Mouse (Mus musculus): ENCODE measurements around the gene Npy1r. TPM values are rescaled to one million over a fixed set of nuclear protein-coding genes. Genes with fewer than 3 reads are reported as not detected.

Npy1r gene
- polyA plus RNA-seq, 1 experiment from 2014 or later: 0.73 TPM

DNA sequence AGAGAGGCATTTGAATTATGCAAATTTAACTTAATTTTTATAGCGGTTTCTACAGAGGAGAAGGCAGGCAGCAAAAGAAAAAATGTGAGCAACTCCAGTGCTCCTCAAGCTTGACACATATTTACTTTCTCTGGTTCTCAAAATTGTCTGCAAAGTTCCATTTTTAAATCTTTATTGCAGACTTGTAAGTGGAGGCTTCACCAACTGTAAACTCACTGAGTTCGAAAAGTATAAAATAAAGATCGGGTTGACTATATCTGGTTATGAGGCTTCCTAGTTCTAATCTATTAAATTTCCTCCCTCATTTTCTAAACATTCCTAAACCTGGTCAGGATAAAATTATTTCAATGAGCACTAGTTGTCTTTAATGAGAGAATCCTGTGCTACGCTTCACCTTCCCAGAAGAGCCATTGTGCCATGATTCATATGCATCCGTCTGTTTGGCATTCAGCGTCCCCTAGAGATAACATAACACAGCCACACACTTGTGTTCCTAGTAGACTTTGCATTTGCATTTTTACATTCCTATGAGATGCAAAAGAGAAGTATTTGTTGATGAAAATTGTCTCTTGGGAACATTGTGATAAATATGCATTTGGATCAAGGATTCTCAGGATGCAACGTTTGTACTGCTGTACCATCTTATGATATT lies 17.5 kb downstream of the Npy1r start:
- Histone ChIP-seq H3K27me3 (ENCODE audit: control insufficient read depth, insufficient read depth, low read length) (no peaks in the 10 kb centered on the region), H3K4me1 (replicated peaks; ENCODE audit: control insufficient read depth, insufficient read depth, low read length) (no peaks in the 10 kb centered on the region), H3K4me3 (ENCODE audit: low read depth, low read length) (no peak overlapping the region), H3K36me3 (ENCODE audit: control insufficient read depth, insufficient read depth, low read length) (no peaks in the 10 kb centered on the region), H3K9me3 (ENCODE audit: control insufficient read depth, low read length) (no peaks in the 10 kb centered on the region), H3K4me2 (ENCODE audit: low read depth, low read length, severe bottlenecking) (no peak overlapping the region), H3K27ac (ENCODE audit: low read depth, low read length) (no peak overlapping the region), H3K9ac (ENCODE audit: low read length) (no peak overlapping the region)
- no peak for ATAC-seq (replicated peaks; ENCODE audit: low FRiP score)
- no peak for DNase-seq (ENCODE audit: low spot score)
- WGBS: 90% methylated on average over 7 of the region's 7 CpGs

GRCm38 (mm10) chr8:66722835-66723234 lies 25.8 kb downstream of the Npy1r start:
- no peak for ATAC-seq (replicated peaks; ENCODE audit: low FRiP score)
- Histone ChIP-seq H3K9me3 (ENCODE audit: control insufficient read depth, low read length) (no peaks in the 10 kb centered on the region), H3K4me1 (replicated peaks; ENCODE audit: control insufficient read depth, insufficient read depth, low read length) (no peaks in the 10 kb centered on the region), H3K27me3 (ENCODE audit: control insufficient read depth, insufficient read depth, low read length) (no peaks in the 10 kb centered on the region), H3K9ac (ENCODE audit: low read length) (no peak overlapping the region), H3K4me2 (ENCODE audit: low read depth, low read length, severe bottlenecking) (no peak overlapping the region), H3K27ac (ENCODE audit: low read depth, low read length) (no peak overlapping the region), H3K4me3 (ENCODE audit: low read depth, low read length) (no peak overlapping the region), H3K36me3 (ENCODE audit: control insufficient read depth, insufficient read depth, low read length) (no peaks in the 10 kb centered on the region)
- WGBS: 95% methylated on average over 2 of the region's 2 CpGs
- DNase-seq (ENCODE audit: low spot score): no peak

GRCm38 (mm10) chr8:66729446-66729845 lies 32.5 kb downstream of the Npy1r start:
- Histone ChIP-seq H3K9me3 (ENCODE audit: control insufficient read depth, low read length) (no peaks in the 10 kb centered on the region), H3K4me2 (ENCODE audit: low read depth, low read length, severe bottlenecking) (no peak overlapping the region), H3K27me3 (ENCODE audit: control insufficient read depth, insufficient read depth, low read length) (no peaks in the 10 kb centered on the region), H3K27ac (ENCODE audit: low read depth, low read length) (no peak overlapping the region), H3K4me1 (replicated peaks; ENCODE audit: control insufficient read depth, insufficient read depth, low read length) (no peaks in the 10 kb centered on the region), H3K4me3 (ENCODE audit: low read depth, low read length) (no peak overlapping the region), H3K9ac (ENCODE audit: low read length) (no peak overlapping the region), H3K36me3 (ENCODE audit: control insufficient read depth, insufficient read depth, low read length) (no peaks in the 10 kb centered on the region)
- ATAC-seq (replicated peaks; ENCODE audit: low FRiP score) (peak; percentile 47; the same call in 1 of the 2 replicates), DNase-seq (ENCODE audit: low spot score) (no peak)
- WGBS: 4% methylated on average over 7 of the region's 7 CpGs

GRCm38 (mm10) chr8:66731957-66732356 lies 35.0 kb downstream of the Npy1r start:
- DNase-seq (ENCODE audit: low spot score) (no peak), ATAC-seq (replicated peaks; ENCODE audit: low FRiP score) (no peak)
- Histone ChIP-seq H3K4me1 (replicated peaks; ENCODE audit: control insufficient read depth, insufficient read depth, low read length) (no peaks in the 10 kb centered on the region), H3K27me3 (ENCODE audit: control insufficient read depth, insufficient read depth, low read length) (no peaks in the 10 kb centered on the region), H3K4me2 (ENCODE audit: low read depth, low read length, severe bottlenecking) (no peak overlapping the region), H3K9ac (ENCODE audit: low read length) (no peak overlapping the region), H3K27ac (ENCODE audit: low read depth, low read length) (no peak overlapping the region), H3K36me3 (ENCODE audit: control insufficient read depth, insufficient read depth, low read length) (no peaks in the 10 kb centered on the region), H3K9me3 (ENCODE audit: control insufficient read depth, low read length) (no peaks in the 10 kb centered on the region), H3K4me3 (ENCODE audit: low read depth, low read length) (no peak overlapping the region)
- 47% methylated on average over 5 of the region's 5 CpGs for WGBS

GRCm38 (mm10) chr8:66742359-66742758 lies 45.4 kb downstream of the Npy1r start:
- H3K4me2 ChIP-seq (ENCODE audit: low read depth, low read length, severe bottlenecking): no peak overlapping the region
- WGBS: 56% methylated on average over 1 of the region's 1 CpGs
- no peak for DNase-seq (ENCODE audit: low spot score)
- H3K4me3 ChIP-seq (ENCODE audit: low read depth, low read length): no peak overlapping the region
- no peaks in the 10 kb centered on the region for H3K4me1 ChIP-seq (replicated peaks; ENCODE audit: control insufficient read depth, insufficient read depth, low read length)
- H3K36me3 ChIP-seq (ENCODE audit: control insufficient read depth, insufficient read depth, low read length): no peaks in the 10 kb centered on the region
- H3K9me3 ChIP-seq (ENCODE audit: control insufficient read depth, low read length): no peaks in the 10 kb centered on the region
- ATAC-seq (replicated peaks; ENCODE audit: low FRiP score): no peak
- H3K9ac ChIP-seq (ENCODE audit: low read length): no peak overlapping the region
- H3K27ac ChIP-seq (ENCODE audit: low read depth, low read length): no peak overlapping the region
- no peaks in the 10 kb centered on the region for H3K27me3 ChIP-seq (ENCODE audit: control insufficient read depth, insufficient read depth, low read length)

DNA sequence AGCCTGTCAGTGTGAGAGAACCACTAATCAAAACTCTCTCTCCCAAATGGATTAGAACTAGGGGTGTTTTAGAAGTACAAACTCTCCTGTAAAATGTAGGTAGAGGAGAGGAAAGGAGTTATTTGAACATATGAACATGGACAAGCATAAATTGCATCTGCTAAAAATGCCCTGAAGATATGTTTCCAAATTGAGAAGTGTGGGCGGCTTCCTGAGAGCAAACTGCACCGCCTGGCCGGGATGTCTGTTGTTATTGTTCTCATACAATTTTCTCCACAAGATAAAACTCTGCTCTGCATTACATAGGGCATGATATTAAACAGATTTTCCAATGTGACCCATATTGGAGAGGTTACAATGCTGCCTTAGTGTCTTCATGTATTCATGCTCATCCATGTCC lies 48.6 kb downstream of the Npy1r start:
- H3K27me3 ChIP-seq (ENCODE audit: control insufficient read depth, insufficient read depth, low read length): no peaks in the 10 kb centered on the region
- no peak overlapping the region for H3K9ac ChIP-seq (ENCODE audit: low read length)
- no peaks in the 10 kb centered on the region for H3K9me3 ChIP-seq (ENCODE audit: control insufficient read depth, low read length)
- no peaks in the 10 kb centered on the region for H3K4me1 ChIP-seq (replicated peaks; ENCODE audit: control insufficient read depth, insufficient read depth, low read length)
- DNase-seq (ENCODE audit: low spot score): no peak
- no peaks in the 10 kb centered on the region for H3K36me3 ChIP-seq (ENCODE audit: control insufficient read depth, insufficient read depth, low read length)
- no peak overlapping the region for H3K4me2 ChIP-seq (ENCODE audit: low read depth, low read length, severe bottlenecking)
- H3K4me3 ChIP-seq (ENCODE audit: low read depth, low read length): no peak overlapping the region
- no peak for ATAC-seq (replicated peaks; ENCODE audit: low FRiP score)
- no peak overlapping the region for H3K27ac ChIP-seq (ENCODE audit: low read depth, low read length)
- 87% methylated on average over 3 of the region's 3 CpGs for WGBS

- no peaks in the 10 kb centered on the region for H3K9me3 ChIP-seq (ENCODE audit: control insufficient read depth, low read length)
- 78% methylated on average over 2 of the region's 2 CpGs for WGBS
- no peaks in the 10 kb centered on the region for H3K36me3 ChIP-seq (ENCODE audit: control insufficient read depth, insufficient read depth, low read length)
- H3K9ac ChIP-seq (ENCODE audit: low read length): no peak overlapping the region
- H3K4me1 ChIP-seq (replicated peaks; ENCODE audit: control insufficient read depth, insufficient read depth, low read length): no peaks in the 10 kb centered on the region
- DNase-seq (ENCODE audit: low spot score): no peak
- H3K4me2 ChIP-seq (ENCODE audit: low read depth, low read length, severe bottlenecking): no peak overlapping the region
- H3K4me3 ChIP-seq (ENCODE audit: low read depth, low read length): no peak overlapping the region
- H3K27ac ChIP-seq (ENCODE audit: low read depth, low read length): no peak overlapping the region
- no peaks in the 10 kb centered on the region for H3K27me3 ChIP-seq (ENCODE audit: control insufficient read depth, insufficient read depth, low read length)
- ATAC-seq (replicated peaks; ENCODE audit: low FRiP score): no peak
Measured at GRCm38 (mm10) chr8:66751621-66752020, 54.6 kb downstream of the Npy1r start.

- H3K36me3 ChIP-seq (ENCODE audit: control insufficient read depth, insufficient read depth, low read length): no peaks in the 10 kb centered on the region
- no peak overlapping the region for H3K4me3 ChIP-seq (ENCODE audit: low read depth, low read length)
- ATAC-seq (replicated peaks; ENCODE audit: low FRiP score) (no peak), DNase-seq (ENCODE audit: low spot score) (no peak)
- H3K27me3 ChIP-seq (ENCODE audit: control insufficient read depth, insufficient read depth, low read length): no peaks in the 10 kb centered on the region
- H3K4me2 ChIP-seq (ENCODE audit: low read depth, low read length, severe bottlenecking): no peak overlapping the region
- no peak overlapping the region for H3K27ac ChIP-seq (ENCODE audit: low read depth, low read length)
- no peak overlapping the region for H3K9ac ChIP-seq (ENCODE audit: low read length)
- H3K4me1 ChIP-seq (replicated peaks; ENCODE audit: control insufficient read depth, insufficient read depth, low read length): no peaks in the 10 kb centered on the region
- H3K9me3 ChIP-seq (ENCODE audit: control insufficient read depth, low read length): no peaks in the 10 kb centered on the region
- WGBS: 91% methylated on average over 2 of the region's 2 CpGs
Measured at GRCm38 (mm10) chr8:66756161-66756560, 59.2 kb downstream of the Npy1r start.
